Mouse (Mus musculus) forebrain, embryonic 11.5 days (tissue): ENCODE data around the gene Trmt11. TPM values are rescaled to one million over a fixed set of nuclear protein-coding genes. Genes with fewer than 3 reads are reported as not detected.
"Not testable (repeated sequence)": the region's sequence is repeated elsewhere in the genome, so short reads cannot be mapped to it uniquely, and the experiment has no call there.

Source experiments
- ATAC-seq: fragments of 200-750 bp; cut with Nextera tagmentation; replicated peaks from 2 replicates; pipeline ENCODE4 v1.8.0; 2017; ENCODE audit warnings: moderate TSS enrichment; ENCODE audit not compliant: low FRiP score
- DNase-seq: peaks from one replicate; pipeline ENCODE4 v3.0.0-alpha.2; 2017; ENCODE audit warnings: low spot score
- H3K27ac ChIP-seq: fragments of 300-500 bp; sonication (generic); 2 replicates; pipeline ENCODE4 v1.5.1; 2014; ENCODE audit warnings: low read depth, low read length
- H3K27me3 ChIP-seq: fragments of 300-500 bp; sonication (generic); 2 replicates; pipeline ENCODE4 v1.6.1; 2014; ENCODE audit warnings: mild to moderate bottlenecking, low read length, mixed read lengths; ENCODE audit not compliant: control insufficient read depth, insufficient read depth
- H3K36me3 ChIP-seq: fragments of 300-500 bp; sonication (generic); 2 replicates; pipeline ENCODE4 v1.6.1; 2014; ENCODE audit warnings: mild to moderate bottlenecking, low read length, moderate library complexity, mixed read lengths; ENCODE audit not compliant: control insufficient read depth, insufficient read depth
- H3K4me1 ChIP-seq: fragments of 300-500 bp; sonication (generic); replicated peaks from 2 replicates; pipeline ENCODE4 v1.6.1; 2014; ENCODE audit warnings: low read length, mixed read lengths; ENCODE audit not compliant: control insufficient read depth, insufficient read depth
- H3K4me2 ChIP-seq: fragments of 300-500 bp; sonication (generic); 2 replicates; pipeline ENCODE4 v1.6.1; 2014; ENCODE audit warnings: low read depth, mild to moderate bottlenecking, low read length, moderate library complexity, mixed read lengths; ENCODE audit not compliant: severe bottlenecking
- H3K4me3 ChIP-seq: fragments of 300-500 bp; sonication (generic); 2 replicates; pipeline ENCODE4 v1.5.1; 2014; ENCODE audit warnings: low read depth, low read length
- H3K9ac ChIP-seq: fragments of 300-500 bp; sonication (generic); 2 replicates; pipeline ENCODE4 v1.6.1; 2014; ENCODE audit warnings: low read length
- H3K9me3 ChIP-seq: fragments of 300-500 bp; sonication (generic); 2 replicates; pipeline ENCODE4 v1.6.1; 2016; ENCODE audit warnings: low read length, mixed read lengths; ENCODE audit not compliant: control insufficient read depth
- WGBS: fragments of 180-500 bp; shearing (Covaris S2); extraction: QIAGEN DNeasy Blood & Tissue Kit; methylation state at CpG from one replicate; pipeline ENCODE4 v1.1.7; 2014; 5-methylcytosine and 5-hydroxymethylcytosine counted together
- polyA plus RNA-seq: library from polyadenylated mRNA; unstranded; fragments of >200 nt; fragmentation: Nextera tagmentation; extraction: Ambion mirVana; gene quantifications from 2 replicates; pipeline ENCODE4 v1.2.1, GENCODE M21; 2014

Trmt11 gene
- polyA plus RNA-seq, 1 experiment from 2014 or later: 36.8 TPM

GRCm38 (mm10) chr10:30538538-30538815 lies 62.1 kb downstream of the Trmt11 start:
- 88% methylated on average over 5 of the region's 5 CpGs for WGBS
- no peak overlapping the region for H3K27ac ChIP-seq
- no peaks in the 10 kb centered on the region for H3K27me3 ChIP-seq
- no peaks in the 10 kb centered on the region for H3K9me3 ChIP-seq
- no peaks in the 10 kb centered on the region for H3K4me1 ChIP-seq
- DNase-seq (no peak), ATAC-seq (no peak)
- H3K4me3 ChIP-seq: no peak overlapping the region
- no peak overlapping the region for H3K9ac ChIP-seq
- no peak overlapping the region for H3K4me2 ChIP-seq
- H3K36me3 ChIP-seq: no peaks in the 10 kb centered on the region

- Histone ChIP-seq H3K27me3 (no peaks in the 10 kb centered on the region), H3K4me1 (no peaks in the 10 kb centered on the region), H3K36me3 (no peaks in the 10 kb centered on the region), H3K4me3 (no peak overlapping the region), H3K4me2 (no peak overlapping the region), H3K9ac (no peak overlapping the region), H3K9me3 (no peaks in the 10 kb centered on the region), H3K27ac (no peak overlapping the region)
- ATAC-seq (peak; percentile 66), DNase-seq (no peak)
- 80% methylated on average over 10 of the region's 10 CpGs for WGBS
These were observed 62.6 kb downstream of the Trmt11 start for GRCm38 (mm10) chr10:30537734-30538537.

- not testable (repeated sequence) for ATAC-seq, H3K4me1 ChIP-seq, H3K4me3 ChIP-seq, H3K36me3 ChIP-seq, H3K9me3 ChIP-seq, H3K27me3 ChIP-seq, H3K27ac ChIP-seq, H3K4me2 ChIP-seq, DNase-seq, H3K9ac ChIP-seq
- 94% methylated on average over 7 of the region's 7 CpGs for WGBS
These were observed 64.6 kb downstream of the Trmt11 start for GRCm38 (mm10) chr10:30535930-30536329.

GRCm38 (mm10) chr10:30527122-30527521 lies 73.4 kb downstream of the Trmt11 start:
- DNase-seq (no peak), ATAC-seq (no peak)
- H3K9me3 ChIP-seq: no peaks in the 10 kb centered on the region
- H3K4me3 ChIP-seq: no peak overlapping the region
- H3K9ac ChIP-seq: no peak overlapping the region
- no peak overlapping the region for H3K4me2 ChIP-seq
- 90% methylated on average over 1 of the region's 1 CpGs for WGBS
- no peaks in the 10 kb centered on the region for H3K36me3 ChIP-seq
- H3K4me1 ChIP-seq: no peaks in the 10 kb centered on the region
- H3K27me3 ChIP-seq: no peaks in the 10 kb centered on the region
- H3K27ac ChIP-seq: no peak overlapping the region

- DNase-seq: no peak
- H3K9me3 ChIP-seq: no peaks in the 10 kb centered on the region
- H3K27ac ChIP-seq: no peak overlapping the region
- no peaks in the 10 kb centered on the region for H3K36me3 ChIP-seq
- no peak overlapping the region for H3K4me2 ChIP-seq
- no peak overlapping the region for H3K4me3 ChIP-seq
- H3K4me1 ChIP-seq: no peaks in the 10 kb centered on the region
- no peak overlapping the region for H3K9ac ChIP-seq
- ATAC-seq: no peak
- H3K27me3 ChIP-seq: no peaks in the 10 kb centered on the region
These were observed 78.8 kb downstream of the Trmt11 start for GRCm38 (mm10) chr10:30521727-30522126.

- Histone ChIP-seq H3K4me1 (no peaks in the 10 kb centered on the region), H3K27ac (no peak overlapping the region), H3K4me3 (no peak overlapping the region), H3K36me3 (no peaks in the 10 kb centered on the region), H3K4me2 (no peak overlapping the region), H3K27me3 (no peaks in the 10 kb centered on the region), H3K9ac (no peak overlapping the region), H3K9me3 (no peaks in the 10 kb centered on the region)
- WGBS: 91% methylated on average over 5 of the region's 5 CpGs
- DNase-seq: no peak
- ATAC-seq: no peak
These were observed 81.4 kb downstream of the Trmt11 start for GRCm38 (mm10) chr10:30519143-30519542.

GRCm38 (mm10) chr10:30517224-30517623 lies 83.3 kb downstream of the Trmt11 start:
- Histone ChIP-seq H3K27me3 (no peaks in the 10 kb centered on the region), H3K4me2 (no peak overlapping the region), H3K4me1 (no peaks in the 10 kb centered on the region), H3K4me3 (no peak overlapping the region), H3K27ac (no peak overlapping the region), H3K9ac (no peak overlapping the region), H3K9me3 (no peaks in the 10 kb centered on the region), H3K36me3 (no peaks in the 10 kb centered on the region)
- 68% methylated on average over 2 of the region's 2 CpGs for WGBS
- ATAC-seq (no peak), DNase-seq (no peak)

- Histone ChIP-seq H3K36me3 (no peaks in the 10 kb centered on the region), H3K4me1 (no peaks in the 10 kb centered on the region), H3K4me2 (no peak overlapping the region), H3K27me3 (no peaks in the 10 kb centered on the region), H3K9ac (no peak overlapping the region), H3K4me3 (no peak overlapping the region), H3K9me3 (no peaks in the 10 kb centered on the region), H3K27ac (no peak overlapping the region)
- DNase-seq: no peak
- WGBS: 84% methylated on average over 3 of the region's 3 CpGs
- no peak for ATAC-seq
These were observed 83.8 kb downstream of the Trmt11 start for GRCm38 (mm10) chr10:30516771-30517170.

- ATAC-seq: no peak
- no peaks in the 10 kb centered on the region for H3K4me1 ChIP-seq
- H3K27me3 ChIP-seq: no peaks in the 10 kb centered on the region
- no peak overlapping the region for H3K9ac ChIP-seq
- WGBS: 83% methylated on average over 2 of the region's 2 CpGs
- H3K4me2 ChIP-seq: no peak overlapping the region
- no peak overlapping the region for H3K4me3 ChIP-seq
- DNase-seq: no peak
- no peaks in the 10 kb centered on the region for H3K36me3 ChIP-seq
- no peak overlapping the region for H3K27ac ChIP-seq
- H3K9me3 ChIP-seq: no peaks in the 10 kb centered on the region
These were observed 95.8 kb downstream of the Trmt11 start for GRCm38 (mm10) chr10:30504736-30505135.
